Mouse (Mus musculus) thymus, postnatal 0 days (tissue): Measurements from ENCODE around the gene Gm17359. TPM values are rescaled to one million over a fixed set of nuclear protein-coding genes. Genes with fewer than 3 reads are reported as not detected.
"Not testable (repeated sequence)": the region's sequence is repeated elsewhere in the genome, so short reads cannot be mapped to it uniquely, and the experiment has no call there.

Source experiments
- DNase-seq: peaks from one replicate; pipeline ENCODE4 v3.0.0-alpha.2; 2015; ENCODE audit warnings: low spot score
- polyA plus RNA-seq: library from polyadenylated mRNA; unstranded; fragments of >200 nt; fragmentation: Nextera tagmentation; extraction: Ambion mirVana; gene quantifications from 2 replicates; pipeline ENCODE4 v1.2.1, GENCODE M21; 2015

Gm17359 gene
- polyA plus RNA-seq, 1 experiment from 2014 or later, result not detected

GRCm38 (mm10) chr3:79411666-79412065, 75.2 kb downstream of the Gm17359 start:
- DNase-seq, result no peak

DNA sequence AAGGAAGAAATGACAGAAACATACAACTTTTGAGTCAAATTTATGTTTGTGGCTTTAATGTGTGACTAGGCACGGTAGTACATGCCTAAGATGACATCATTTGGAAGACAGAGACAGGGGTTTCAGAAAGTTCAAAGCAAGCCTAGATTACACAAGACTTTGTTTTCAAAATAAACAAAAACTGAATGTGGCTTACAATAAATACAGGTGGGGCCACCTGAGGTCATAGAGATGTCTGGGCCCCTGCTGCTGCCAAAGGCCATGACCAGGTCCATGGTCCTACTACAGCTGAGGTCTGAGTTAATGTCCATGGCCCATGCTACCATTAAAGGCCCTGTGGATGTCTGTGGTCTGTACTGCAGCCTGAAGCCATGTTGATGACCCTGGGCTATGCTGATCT, 77.0 kb downstream of the Gm17359 start:
- DNase-seq, result no peak

GRCm38 (mm10) chr3:79415081-79415480, 78.6 kb downstream of the Gm17359 start:
- no peak for DNase-seq

GRCm38 (mm10) chr3:79415929-79416328, 79.5 kb downstream of the Gm17359 start:
- DNase-seq, result no peak

DNA sequence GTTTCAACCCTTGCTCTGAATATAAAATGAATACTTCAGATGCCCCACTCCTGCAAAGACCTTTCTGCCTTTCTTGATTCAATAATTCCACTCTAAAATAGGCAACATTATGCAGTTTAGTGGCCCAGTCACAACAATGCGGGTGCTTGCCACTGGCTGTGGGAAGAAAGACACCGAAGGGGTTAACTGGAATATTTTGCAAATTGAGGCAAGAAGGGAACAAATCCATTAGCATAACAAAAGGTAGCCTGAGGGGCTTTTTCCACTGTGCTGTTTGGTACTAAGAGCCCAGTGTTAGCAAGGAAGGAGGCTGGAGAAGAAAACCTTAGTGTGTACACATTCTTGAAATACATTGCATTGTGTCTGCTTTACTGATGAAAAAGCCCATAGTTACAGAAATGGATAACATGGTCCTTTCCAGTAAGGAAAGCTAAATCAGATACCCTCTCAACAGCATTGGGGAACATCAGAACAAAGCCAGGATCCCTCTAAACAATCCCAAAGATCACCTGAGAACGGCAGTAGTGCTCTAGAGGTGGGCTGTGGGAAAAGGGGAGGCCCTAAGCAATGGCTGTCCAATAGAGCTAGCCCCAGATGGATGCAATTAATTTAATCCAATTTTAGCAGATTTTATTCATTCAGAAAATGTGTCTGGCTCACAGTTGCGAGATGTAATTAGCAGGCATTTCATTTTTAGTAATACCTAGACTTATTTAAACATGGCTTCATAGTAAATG, 80.7 kb downstream of the Gm17359 start:
- DNase-seq, result no peak

DNA sequence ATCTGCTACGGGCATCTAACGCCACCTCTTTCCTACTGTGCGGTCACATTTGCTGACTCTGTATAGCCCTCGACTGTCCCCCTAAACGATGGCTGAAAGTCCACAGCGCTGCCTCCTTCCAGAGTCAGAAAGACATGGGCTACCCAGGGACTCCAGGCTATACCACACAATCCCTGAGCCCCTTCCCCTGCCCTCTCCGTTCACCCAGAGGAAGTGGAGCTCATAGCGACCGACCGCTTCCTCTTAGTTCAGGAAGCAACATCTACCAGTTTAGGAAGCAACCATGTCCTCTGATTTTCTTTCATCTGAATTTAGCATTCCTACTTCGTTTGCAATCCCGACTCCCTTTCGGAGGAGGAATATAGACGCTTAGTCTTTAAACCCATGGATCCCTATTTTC, 82.5 kb downstream of the Gm17359 start:
- DNase-seq, result no peak

DNA sequence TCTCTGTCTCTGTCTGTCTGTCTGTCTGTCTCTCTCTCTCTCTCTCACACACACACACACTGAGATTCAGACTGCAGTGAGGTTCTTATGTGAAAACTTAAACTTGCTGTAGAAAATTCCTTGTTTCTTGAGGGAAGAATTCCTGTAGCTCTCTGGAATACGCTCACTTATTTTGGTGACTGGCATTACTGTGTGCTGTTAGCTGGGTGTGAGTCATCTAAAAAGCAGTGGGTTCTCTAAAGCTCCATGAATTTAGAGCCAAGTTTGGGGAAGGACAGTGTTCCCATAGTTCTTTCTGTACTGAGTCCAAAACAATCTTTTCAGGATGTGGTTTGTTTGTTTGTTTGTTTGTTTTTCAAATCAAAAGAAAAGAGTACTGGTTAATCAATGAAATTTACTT, 89.0 kb downstream of the Gm17359 start:
- DNase-seq, result no peak

GRCm38 (mm10) chr3:79433593-79433992, 97.1 kb downstream of the Gm17359 start:
- no peak for DNase-seq

GRCm38 (mm10) chr3:79434436-79434835, 98.0 kb downstream of the Gm17359 start:
- DNase-seq, result no peak

GRCm38 (mm10) chr3:79434985-79435384, 98.5 kb downstream of the Gm17359 start:
- no peak for DNase-seq

DNA sequence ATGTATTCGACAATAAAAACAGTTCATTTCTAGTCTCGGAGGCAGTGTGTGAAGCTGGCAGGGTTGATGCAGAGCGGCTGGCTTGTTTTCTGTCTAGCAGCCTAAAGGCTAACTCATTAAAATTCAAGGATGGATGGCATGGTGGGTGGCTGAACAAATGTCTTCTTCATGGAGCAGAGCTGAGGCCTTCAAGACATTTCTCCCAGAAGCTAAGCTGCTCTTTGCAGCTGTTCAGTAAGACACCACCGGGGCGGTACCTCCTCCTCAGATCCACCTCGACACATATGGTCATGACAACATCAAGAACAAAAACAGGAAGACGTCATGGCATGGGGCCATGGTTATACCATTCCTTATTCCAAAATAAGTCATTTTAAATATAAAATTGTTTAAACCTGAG, 99.7 kb downstream of the Gm17359 start:
- DNase-seq, result no peak

DNA sequence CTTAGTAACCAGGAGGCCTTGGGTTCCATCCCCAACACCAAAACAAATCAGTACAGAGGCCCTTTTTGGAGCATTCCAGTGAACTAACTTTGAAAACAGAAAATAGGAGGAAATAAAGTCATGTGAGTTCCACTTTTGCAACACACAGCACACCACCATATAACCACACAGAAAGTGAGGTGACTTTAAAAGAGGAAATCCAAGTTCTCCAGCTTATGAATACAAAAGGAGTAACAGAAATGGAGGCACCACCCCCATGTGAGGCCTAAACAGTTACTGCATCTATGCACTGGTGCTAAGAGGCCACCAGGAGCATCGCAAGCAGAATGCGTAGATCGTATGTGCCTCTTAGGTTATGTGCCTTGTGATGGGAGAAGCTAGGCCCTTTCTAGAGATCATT, 101.8 kb downstream of the Gm17359 start:
- no peak for DNase-seq

DNA sequence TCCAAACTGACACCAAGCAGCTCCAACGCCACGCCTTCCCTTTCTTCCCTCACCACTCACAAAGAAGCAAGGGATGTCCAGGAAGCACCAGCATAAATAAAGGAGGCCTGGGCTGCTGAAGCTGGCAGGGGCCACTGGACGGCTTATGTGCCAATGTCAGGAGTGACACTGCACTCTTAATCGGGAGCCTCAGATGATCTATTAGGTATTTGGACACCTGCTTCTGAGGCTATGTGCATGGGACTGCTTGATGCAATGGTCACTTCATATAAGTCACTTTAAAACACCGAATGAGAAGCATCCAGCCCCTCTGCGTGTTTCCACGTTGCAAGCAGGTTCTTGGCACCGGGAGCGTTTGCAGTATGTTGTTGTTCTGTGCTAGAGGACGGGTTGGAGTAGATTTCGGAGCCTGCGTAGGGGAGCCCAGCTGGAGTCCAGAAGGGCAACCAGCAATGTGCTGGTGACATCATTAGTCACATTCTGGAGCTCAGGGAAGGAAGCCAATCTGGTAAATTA, 104.6 kb downstream of the Gm17359 start:
- no peak for DNase-seq

DNA sequence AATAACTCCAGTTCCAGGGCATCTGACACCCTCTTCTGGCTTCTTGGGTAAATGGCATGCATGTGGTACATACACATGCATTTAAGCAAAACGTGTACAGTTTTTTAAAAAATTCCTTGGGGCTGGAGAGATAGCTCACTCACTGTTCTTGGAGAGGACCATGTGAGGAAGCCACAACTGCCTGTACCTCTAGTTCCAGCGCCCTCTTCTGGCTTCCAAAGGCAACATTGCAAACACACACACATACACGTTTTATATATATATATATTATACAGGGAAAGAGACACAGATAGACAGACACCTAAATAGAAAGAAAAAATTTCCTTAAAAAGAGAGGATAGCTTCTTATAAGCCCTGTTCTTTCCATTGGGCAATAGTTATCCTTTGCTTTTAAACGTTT, 107.4 kb downstream of the Gm17359 start:
- no peak for DNase-seq

- DNase-seq, result no peak
Measured at GRCm38 (mm10) chr3:79445041-79445440, 108.6 kb downstream of the Gm17359 start.

GRCm38 (mm10) chr3:79446124-79446523, 109.7 kb downstream of the Gm17359 start:
- no peak for DNase-seq

GRCm38 (mm10) chr3:79446648-79447047, 110.2 kb downstream of the Gm17359 start:
- DNase-seq, result not testable (repeated sequence)

- DNase-seq, result no peak
Measured at GRCm38 (mm10) chr3:79448421-79448820, 112.0 kb downstream of the Gm17359 start.

GRCm38 (mm10) chr3:79449361-79449760, 112.9 kb downstream of the Gm17359 start:
- DNase-seq, result no peak

DNA sequence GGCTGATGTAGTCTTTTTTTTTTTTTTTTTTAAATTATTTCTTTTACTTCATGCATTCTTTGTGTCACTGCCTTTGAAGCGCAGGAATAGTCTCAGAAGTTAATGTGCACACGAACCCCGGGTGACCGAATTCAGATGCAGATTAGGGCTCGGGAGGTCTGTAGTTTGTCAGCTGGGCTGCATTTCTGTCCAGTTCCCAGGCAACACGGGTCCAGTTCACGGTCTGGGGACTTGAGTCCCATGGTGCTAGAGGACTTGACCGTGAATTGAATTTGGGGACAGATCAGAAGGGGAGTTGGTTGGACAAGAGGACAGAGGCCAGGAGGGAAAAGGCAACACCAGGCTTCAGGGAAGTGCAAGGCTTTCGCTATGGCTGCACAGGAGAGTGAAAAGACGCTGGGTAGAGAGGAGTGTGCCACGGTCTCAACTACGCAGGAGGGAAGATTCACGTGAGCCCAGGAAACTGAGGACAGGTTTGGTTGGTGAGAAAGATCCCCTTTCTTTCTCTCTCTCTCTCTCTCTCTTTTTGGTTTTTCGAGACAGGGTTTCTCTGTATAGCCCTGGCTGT, 116.3 kb downstream of the Gm17359 start:
- no peak for DNase-seq

DNA sequence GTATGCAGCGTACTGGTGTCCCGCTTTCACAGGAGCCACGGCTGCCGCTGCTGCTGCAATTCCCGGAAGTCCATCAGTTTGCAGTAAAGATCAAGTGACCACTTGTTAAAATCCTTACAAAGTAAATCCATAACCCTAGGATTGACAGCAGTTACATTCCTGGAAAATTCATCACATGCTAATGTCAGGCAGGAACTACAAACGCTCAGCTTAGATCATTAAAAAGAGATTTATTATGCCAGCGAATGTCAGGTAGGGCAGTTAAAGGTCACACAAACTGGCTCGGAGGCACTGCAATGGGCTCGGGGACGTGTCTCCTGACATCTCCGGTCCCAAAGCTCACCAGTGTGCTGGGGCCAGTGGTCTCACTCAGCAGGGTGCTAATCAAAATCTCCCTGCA, 119.3 kb downstream of the Gm17359 start:
- DNase-seq, result no peak

DNA sequence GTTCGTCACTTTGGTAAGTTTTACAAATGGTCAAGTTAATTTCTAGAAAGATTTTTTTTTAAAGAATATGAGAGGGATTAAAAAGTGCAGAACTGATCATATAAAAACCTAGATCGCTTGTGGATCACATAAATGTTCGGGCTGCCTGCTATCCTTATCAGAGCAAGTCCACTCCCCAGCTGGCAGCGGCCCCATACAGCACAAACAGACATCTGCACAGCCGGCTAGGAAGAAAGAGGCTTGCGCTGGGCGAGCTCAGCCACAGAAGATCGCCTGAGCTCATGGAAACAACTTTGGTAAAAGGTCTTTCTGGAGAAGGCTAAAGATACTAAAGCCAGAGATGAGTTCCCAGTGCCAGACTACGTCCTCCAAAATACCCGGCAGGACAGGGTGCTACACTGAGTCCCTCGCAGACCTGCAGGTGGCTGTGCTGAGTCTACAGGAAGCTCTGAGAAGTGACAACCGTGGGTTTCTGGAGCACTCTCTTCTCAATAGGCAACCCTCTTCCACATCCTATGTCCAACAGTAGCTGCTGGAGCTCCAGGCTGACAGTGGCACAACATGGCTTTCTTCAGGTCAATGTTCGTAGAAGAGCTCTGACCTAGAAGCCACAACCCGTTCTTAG, 122.3 kb downstream of the Gm17359 start:
- no peak for DNase-seq

GRCm38 (mm10) chr3:79469440-79469839, 133.0 kb downstream of the Gm17359 start:
- no peak for DNase-seq
